Mouse (Mus musculus): ENCODE data around the gene Abraxas1.

DNA sequence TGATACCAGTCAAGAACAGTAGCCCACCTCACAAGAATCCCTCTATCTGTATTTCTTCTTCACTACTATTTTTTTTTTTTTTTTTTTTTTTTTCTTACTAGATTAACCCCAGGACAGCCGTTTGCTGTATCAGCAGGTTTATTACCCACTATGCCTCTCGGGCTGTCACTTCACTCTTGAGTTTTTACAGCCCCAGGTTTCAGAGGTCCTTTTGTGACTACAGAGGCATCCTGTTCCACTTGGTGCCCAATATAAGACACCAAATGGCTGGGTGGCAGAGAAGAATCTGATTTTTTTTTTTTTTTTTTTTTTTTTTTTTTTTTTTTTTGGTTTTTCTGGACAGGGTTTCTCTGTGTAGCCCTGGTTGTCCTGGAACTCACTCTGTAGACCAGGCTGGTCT is 26.4 kb upstream of the Abraxas1 start:
- no peak for TF ChIP-seq POLR2A (IDR thresholded peaks at IDR 0.05; ENCODE audit: insufficient read depth, low read depth, low read length)
- TF ChIP-seq CTCF (IDR thresholded peaks at IDR 0.05) = no peak
- no peak for TF ChIP-seq EP300 (IDR thresholded peaks at IDR 0.05; ENCODE audit: insufficient read depth, low read depth, low read length)
